Mouse (Mus musculus) common myeloid progenitor, adult 5-6 weeks (primary cell): ENCODE data around the gene Dpm2. TPM values are rescaled to one million over a fixed set of nuclear protein-coding genes. Genes with fewer than 3 reads are reported as not detected.

Experiments
- ATAC-seq: replicated peaks from 2 replicates; pipeline ENCODE4 v1.8.0; 2016; ENCODE audit warnings: low read depth, mild to moderate bottlenecking, moderate TSS enrichment, inconsistent platforms; ENCODE audit not compliant: poor library complexity, severe bottlenecking
- total RNA-seq: library from RNA; stranded (forward); fragments of 200-1000, 187-1606 nt; gene quantifications from 2 replicates; pipeline ENCODE4 v1.2.3, GENCODE M21; 2017

The Dpm2 gene
- total RNA-seq, 1 experiment from 2014 or later: 37.1 TPM

DNA sequence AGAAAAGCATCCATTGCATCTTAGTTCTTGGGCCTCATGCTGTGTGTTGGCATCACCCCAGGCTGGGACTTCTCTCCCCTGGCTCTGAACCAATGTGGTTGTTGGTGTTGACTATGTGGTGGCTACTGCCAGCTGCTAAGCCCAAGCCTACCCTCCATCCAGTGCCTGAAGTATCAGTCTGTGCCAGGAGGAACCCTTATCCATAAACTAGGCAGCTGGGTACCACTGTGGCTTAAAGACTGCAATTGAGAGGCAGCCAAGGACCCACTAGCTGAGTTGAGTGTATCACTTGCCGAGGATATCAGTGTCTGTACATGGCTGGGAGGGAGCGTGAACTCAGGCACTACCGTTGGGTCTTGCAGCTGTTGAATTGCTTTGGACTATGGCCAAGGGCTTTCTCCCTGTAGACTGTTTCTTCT, 27.6 kb upstream of the Dpm2 start:
- ATAC-seq: no peak

DNA sequence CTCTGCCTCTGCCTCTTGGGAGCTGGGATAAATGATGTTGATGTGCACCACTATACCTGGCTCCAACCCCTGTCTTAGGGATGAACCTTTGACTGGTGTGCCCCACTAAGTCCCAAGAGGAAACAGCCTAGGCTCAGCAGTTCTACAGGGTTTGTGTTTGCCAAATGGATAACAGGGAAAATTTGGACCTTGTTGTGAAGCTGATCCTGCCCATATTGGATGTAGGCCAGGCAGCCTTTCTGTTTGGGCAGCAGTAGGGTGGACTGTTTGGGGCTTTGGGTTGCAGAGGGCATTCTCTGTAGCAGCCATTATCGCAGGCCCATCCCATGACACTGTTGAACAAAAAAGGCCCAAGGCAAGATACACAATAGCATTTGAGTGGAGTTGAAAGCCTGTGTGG, 23.7 kb upstream of the Dpm2 start:
- ATAC-seq: no peak

GRCm38 (mm10) chr2:32547380-32547779, 23.3 kb upstream of the Dpm2 start:
- no peak for ATAC-seq

DNA sequence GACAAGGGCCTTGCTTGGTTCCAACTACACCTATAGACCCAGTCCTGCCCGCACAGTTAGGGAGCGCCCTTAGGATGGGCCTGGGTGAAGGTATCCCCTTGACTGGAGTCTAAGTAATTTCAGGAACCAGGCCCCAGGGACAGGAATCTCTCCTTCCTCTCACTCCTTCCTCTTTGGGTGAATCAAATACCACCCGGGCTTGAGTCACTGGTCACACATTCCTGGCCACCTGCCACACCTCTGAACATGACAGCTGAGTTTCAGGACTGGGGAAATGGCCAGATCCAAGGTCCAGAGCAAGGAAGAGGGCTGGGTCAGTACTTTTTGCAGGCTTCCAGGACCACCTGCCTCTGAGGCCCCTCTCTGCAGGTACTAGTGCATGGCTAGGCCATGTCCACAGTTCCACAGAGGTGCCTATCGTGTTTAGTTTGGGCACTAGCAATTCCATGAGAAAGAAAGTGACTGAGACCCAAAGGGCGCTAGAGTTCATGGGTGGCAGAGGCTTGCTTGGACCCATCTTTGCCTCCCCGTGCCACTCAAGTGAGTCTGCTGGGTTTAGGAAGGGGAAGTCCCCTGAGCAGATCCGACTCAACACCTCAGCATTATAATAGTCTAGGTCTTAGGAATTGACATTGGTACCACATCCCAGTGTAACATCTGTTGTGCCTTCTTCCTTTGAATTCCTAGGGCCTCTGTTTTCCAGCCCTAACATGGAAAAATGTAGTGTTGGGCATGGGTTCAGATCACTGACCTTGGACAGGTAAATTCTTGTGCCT, 22.5 kb upstream of the Dpm2 start:
- peak; percentile 59; the same call in 1 of the 2 replicates for ATAC-seq

DNA sequence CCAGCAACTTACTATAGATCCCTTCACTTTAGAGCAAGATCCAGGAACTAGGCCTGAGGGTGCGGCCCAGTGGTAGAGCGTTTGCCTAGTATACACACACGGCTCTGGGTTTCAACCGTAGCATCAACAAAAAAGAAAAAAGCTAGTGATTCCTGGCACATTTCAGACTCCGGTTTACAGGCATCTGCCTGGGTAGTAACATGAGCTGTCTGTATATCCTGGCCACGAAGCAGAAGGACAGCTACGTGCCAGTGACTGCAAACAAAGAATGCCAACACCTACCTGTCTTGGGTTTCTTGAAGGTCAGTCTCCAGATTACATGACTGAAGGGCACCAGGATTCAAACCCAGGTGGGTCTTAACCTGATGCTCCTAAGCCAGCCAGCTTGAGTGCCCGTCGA, 21.5 kb upstream of the Dpm2 start:
- no peak for ATAC-seq

- ATAC-seq: peak; percentile 27; the same call in 1 of the 2 replicates
Observed at GRCm38 (mm10) chr2:32549764-32550163, 20.9 kb upstream of the Dpm2 start.

DNA sequence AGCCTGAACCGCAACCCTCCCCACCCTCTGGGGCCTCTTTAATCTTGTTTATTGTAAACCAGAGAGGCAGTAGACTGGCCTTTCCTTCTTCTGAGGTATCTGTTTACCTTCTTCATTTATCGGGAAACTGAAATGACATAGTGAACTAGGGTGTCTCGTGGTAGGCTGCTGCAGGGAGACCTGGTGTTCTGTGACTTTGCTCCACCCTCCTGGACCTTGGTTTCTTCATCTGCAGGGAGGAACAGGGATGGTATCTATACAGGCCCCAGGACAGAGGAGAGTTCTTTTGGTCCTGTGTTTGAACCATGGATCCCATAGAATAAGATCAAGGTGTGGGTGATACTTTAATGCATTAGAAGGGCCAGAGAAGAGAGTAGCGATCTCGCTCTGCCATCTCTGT, 19.4 kb upstream of the Dpm2 start:
- ATAC-seq: no peak

- ATAC-seq: no peak
Observed at GRCm38 (mm10) chr2:32553592-32554148, 17.0 kb upstream of the Dpm2 start.

DNA sequence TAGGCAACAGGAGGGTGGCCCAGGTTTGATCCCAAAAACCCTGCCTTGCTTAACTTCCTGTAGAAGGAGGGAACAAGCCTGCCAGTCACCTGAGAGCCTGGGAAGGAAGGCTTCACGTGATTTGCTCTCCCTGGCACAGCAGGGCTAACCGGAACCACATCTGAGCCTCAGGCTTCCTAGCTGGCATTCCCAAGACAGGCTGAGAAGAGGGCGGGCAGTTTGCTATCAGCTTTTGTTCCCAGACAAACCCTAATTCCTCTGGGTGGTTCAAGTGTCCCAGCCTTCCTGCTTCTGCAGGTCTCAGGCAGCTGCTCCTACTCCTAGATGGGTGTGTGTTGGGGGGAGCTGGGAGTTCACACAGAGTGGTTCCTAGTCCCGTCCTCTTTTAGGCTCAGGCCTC, 15.2 kb upstream of the Dpm2 start:
- ATAC-seq: no peak

GRCm38 (mm10) chr2:32556019-32556418, 14.6 kb upstream of the Dpm2 start:
- ATAC-seq: no peak

- ATAC-seq: no peak
Observed at GRCm38 (mm10) chr2:32559570-32559969, 11.1 kb upstream of the Dpm2 start.

GRCm38 (mm10) chr2:32566536-32567063, 4.1 kb upstream of the Dpm2 start:
- ATAC-seq: peak; percentile 73

DNA sequence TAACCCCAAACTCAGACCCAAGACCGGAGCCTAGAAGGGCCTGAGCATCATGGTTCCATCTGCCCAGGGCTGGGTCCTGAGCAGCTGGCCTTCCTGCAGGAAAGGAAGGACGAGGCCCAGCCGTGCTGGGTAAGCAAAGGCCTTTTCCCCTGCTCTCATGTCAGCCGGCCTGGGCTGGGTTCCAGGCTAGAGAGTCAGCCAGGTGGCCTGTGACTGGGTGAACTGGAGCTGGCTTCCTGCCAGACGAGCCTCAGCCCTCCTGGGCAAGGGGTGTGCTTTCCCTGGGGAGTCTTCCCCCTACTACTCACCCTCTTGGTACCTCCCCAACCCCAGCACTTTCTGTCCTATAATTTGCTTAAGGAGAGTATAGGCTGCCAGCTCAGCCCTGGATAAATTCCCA, 2.5 kb upstream of the Dpm2 start:
- ATAC-seq: no peak

DNA sequence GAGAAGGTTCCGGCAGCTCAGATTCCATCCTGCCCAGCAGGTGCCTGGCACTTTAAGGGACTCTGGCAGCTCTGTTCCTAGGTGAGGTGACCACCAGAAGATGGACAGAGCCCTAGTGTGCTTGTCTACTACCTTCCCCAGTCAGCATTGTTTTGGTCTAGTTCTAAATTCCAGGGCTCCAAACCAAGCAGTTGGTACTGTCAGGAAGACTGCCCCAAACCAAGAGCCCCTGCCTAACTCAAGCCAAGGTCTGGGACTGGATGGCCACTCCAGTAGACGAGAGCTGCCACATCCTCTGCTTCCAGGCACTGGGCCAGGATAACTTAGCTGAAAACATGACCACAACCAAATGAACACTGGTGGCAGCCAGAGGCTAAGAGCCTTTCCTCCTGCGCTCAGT, 1.7 kb upstream of the Dpm2 start:
- ATAC-seq: no peak

DNA sequence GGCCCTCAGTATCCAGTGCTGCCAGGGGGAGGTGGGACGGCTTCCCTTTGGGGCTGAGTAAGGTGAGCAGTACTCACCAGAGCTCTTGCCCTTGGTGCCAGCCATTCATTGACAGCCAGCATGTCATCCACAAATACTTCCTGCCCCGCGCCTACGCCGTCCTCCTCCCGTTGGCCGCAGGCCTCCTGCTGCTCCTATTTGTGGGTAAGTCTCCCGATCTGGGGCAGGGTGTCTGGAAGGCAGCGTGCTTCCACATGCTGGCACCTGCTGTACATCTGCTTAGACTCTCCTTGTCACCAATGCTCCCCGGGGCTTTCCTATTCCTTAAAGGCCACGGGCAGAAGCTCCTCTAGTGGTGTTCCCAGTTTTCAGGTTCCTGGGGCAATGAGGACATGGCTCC, 1.5 kb downstream of the Dpm2 start:
- no peak for ATAC-seq

DNA sequence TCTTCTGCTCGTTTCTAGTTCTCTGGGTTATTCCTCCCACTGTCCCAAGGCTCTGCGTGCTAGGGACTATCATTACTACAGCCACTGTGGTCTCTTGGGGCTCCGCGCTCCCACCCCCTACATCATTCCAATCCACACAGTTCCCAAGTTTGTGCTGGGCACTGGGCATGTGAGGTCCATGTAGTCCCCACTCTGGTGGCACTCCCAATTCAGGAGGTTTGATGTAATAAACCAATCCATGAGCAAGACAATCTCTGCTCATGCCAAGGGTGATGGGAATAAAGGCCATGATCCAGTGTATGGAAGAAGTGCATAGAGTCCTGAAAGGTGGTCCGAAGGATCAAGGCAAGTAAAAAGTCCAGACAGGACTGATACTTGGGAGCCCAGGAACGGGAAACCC, 3.8 kb downstream of the Dpm2 start, which contains the start of gene Pip5kl1:
TSS of gene Pip5kl1 (plus strand) at position 301 of the 400 bp plus-strand sequence.
- ATAC-seq: no peak

DNA sequence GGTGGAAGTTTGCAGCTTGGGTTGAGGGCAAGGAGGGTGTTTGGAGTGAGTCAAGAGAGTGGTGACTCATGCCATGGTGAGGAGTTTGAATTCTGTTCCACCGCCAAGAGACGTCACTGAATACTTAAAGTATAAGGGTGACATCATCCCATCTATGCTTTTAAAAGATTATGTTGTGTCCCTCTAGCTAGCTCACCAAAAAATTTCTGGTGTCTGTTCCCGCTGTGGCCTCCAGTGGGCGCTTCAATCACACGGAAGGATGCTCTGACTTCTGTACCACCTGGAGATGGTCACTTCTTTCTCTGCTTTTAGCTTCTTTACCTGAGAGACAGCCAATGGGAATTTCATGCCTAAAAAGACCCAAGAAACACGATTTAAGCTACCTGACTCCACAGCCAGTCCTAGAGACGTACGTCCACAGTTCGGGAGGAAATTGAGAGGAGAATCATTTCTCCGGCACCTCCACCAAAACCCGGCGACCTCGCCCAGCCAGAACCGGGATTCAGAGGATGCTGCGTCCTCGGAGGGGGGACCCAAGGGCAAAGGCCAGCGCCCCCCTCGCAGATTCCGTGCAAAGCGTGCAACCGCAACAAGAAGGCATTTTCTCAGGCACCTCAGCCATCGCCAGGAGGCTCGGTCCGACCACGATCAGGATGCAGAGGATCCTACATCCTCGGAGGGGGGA, 4.4 kb downstream of the Dpm2 start:
- ATAC-seq: peak; percentile 34

GRCm38 (mm10) chr2:32575586-32576160, 5.0 kb downstream of the Dpm2 start, which contains the start of gene 9430097D07Rik:
9430097D07Rik (minus strand) TSS chr2:32575684.
- ATAC-seq: peak; percentile 27; the same call in 1 of the 2 replicates

DNA sequence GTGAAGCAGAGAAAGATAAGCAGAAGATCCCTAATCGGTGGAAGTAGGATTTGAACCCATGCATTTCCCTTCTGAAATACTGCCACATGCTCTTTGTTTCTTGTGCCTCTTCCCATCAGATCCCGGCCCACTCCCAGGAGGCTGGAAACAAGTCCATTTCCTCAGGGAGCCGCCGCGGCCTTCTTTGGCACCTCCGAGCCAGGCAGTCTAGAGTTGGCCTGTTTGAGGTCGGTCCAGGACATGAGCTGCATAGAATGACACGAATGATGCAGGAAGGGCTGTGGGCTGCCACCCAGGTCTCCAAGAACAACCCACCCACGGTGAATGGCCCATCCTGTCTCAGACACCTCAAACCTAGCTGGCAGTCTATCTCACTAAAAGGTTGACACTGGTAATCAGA, 5.9 kb downstream of the Dpm2 start:
- ATAC-seq: no peak
